Mouse (Mus musculus) bone marrow, adult 2 months (tissue): ENCODE results near the gene Pecam1. TPM values are rescaled to one million over a fixed set of nuclear protein-coding genes. Genes with fewer than 3 reads are reported as not detected.

ENCODE experiments used
- H3K27ac ChIP-seq: fragments of 200-500 bp; 2 replicates; pipeline ENCODE4 v1.5.1; 2012; ENCODE audit warnings: low read depth, mild to moderate bottlenecking, control low read depth, inconsistent platforms, low read length; ENCODE audit not compliant: control insufficient read depth, poor library complexity, insufficient read depth
- H3K4me1 ChIP-seq: fragments of 200-500 bp; 2 replicates; pipeline ENCODE4 v1.6.1; 2011; ENCODE audit warnings: low read length; ENCODE audit not compliant: control insufficient read depth, insufficient read depth
- H3K4me3 ChIP-seq: fragments of 200-500 bp; replicated peaks from 2 replicates; pipeline ENCODE3; 2011; ENCODE audit warnings: mild to moderate bottlenecking, low read depth, low read length, control low read depth; ENCODE audit not compliant: control insufficient read depth
- CTCF ChIP-seq: fragments of 200-500 bp; IDR thresholded peaks from 2 replicates; pipeline ENCODE4 v1.5.1; 2011; ENCODE audit warnings: low read length, control low read depth; ENCODE audit not compliant: control insufficient read depth, insufficient read depth
- POLR2A ChIP-seq: fragments of 200-500 bp; IDR thresholded peaks from 2 replicates; pipeline ENCODE4 v1.6.1; 2011; ENCODE audit warnings: low read depth, mild to moderate bottlenecking, control low read depth, low read length, borderline replicate concordance; ENCODE audit not compliant: control insufficient read depth
- WGBS: fragments of 180-500 bp; shearing (Covaris S2); methylation state at CpG from one replicate; pipeline ENCODE4 v1.1.7; 2018; 5-methylcytosine and 5-hydroxymethylcytosine counted together
- polyA plus RNA-seq: library from polyadenylated mRNA; stranded (reverse); fragments of >200 nt; gene quantifications from 2 replicates; pipeline ENCODE4 v1.2.4, GENCODE M21; 2011; ENCODE audit warnings: low replicate concordance; ENCODE audit not compliant: missing spikeins, insufficient read depth, insufficient read length

The Pecam1 gene
- polyA plus RNA-seq = 21.7 and 33.5 TPM in 2 replicates

- 5% methylated on average over 13 of the region's 13 CpGs for WGBS
- peaks cover 6% of the 10 kb centered on the region; the same call in 1 of the 2 replicates for H3K4me1 ChIP-seq
- peak within 1 kb of the TSS; percentile 89 for H3K4me3 ChIP-seq
- TF ChIP-seq POLR2A = no peak
- no peak for TF ChIP-seq CTCF
- peak within 1 kb of the TSS; percentile 93 for H3K27ac ChIP-seq
Measured at GRCm38 (mm10) chr11:106750121-106750751, at the start of gene Pecam1. Gene Pecam1 (minus strand): TSS chr11:106750628.

GRCm38 (mm10) chr11:106795679-106796078 lies 45.3 kb upstream of the Pecam1 start:
- no peaks in the 10 kb centered on the region; the same call in 1 of the 2 replicates for H3K4me1 ChIP-seq
- no peak for TF ChIP-seq POLR2A
- no peak for TF ChIP-seq CTCF
- no peak overlapping the region for H3K27ac ChIP-seq
- no peak overlapping the region for H3K4me3 ChIP-seq
- WGBS = 69% methylated on average over 9 of the region's 9 CpGs

GRCm38 (mm10) chr11:106793846-106794245 lies 43.4 kb upstream of the Pecam1 start:
- no peak overlapping the region for H3K4me3 ChIP-seq
- H3K27ac ChIP-seq = no peak overlapping the region
- TF ChIP-seq POLR2A = no peak
- peak; percentile 42; the same call in 1 of the 2 replicates for TF ChIP-seq CTCF
- peaks cover 2% of the 10 kb centered on the region; the same call in 1 of the 2 replicates for H3K4me1 ChIP-seq
- 67% methylated on average over 4 of the region's 4 CpGs for WGBS

GRCm38 (mm10) chr11:106789649-106790048 lies 39.2 kb upstream of the Pecam1 start:
- TF ChIP-seq CTCF = no peak
- no peak for TF ChIP-seq POLR2A
- H3K4me1 ChIP-seq = peaks cover 2% of the 10 kb centered on the region; the same call in 1 of the 2 replicates
- peak overlapping the region; percentile 86 for H3K4me3 ChIP-seq
- under 1% methylated on average over 6 of the region's 6 CpGs for WGBS
- peak overlapping the region; percentile 99 for H3K27ac ChIP-seq

- WGBS = under 1% methylated on average over 58 of the region's 58 CpGs
- Histone ChIP-seq H3K27ac (peak within 1 kb of the TSS; percentile 99), H3K4me3 (peak within 1 kb of the TSS; percentile 88), H3K4me1 (peaks cover 2% of the 10 kb centered on the region; the same call in 1 of the 2 replicates)
- peak; percentile 40; the same call in 1 of the 2 replicates for TF ChIP-seq CTCF
- TF ChIP-seq POLR2A = peak; percentile 84
Measured at GRCm38 (mm10) chr11:106788775-106789459, 38.5 kb upstream of the Pecam1 start, which contains the start of the genes Ddx5 and Cep95. Gene Ddx5 (minus strand): TSS chr11:106789185. Gene Cep95 (plus strand): TSS chr11:106789252.

- H3K4me1 ChIP-seq = peaks cover 2% of the 10 kb centered on the region; the same call in 1 of the 2 replicates
- under 1% methylated on average over 78 of the region's 79 CpGs for WGBS
- TF ChIP-seq POLR2A = peak; percentile 99
- no peak for TF ChIP-seq CTCF
- H3K4me3 ChIP-seq = peak overlapping the region; percentile 88
- H3K27ac ChIP-seq = peak overlapping the region; percentile 99
Measured at GRCm38 (mm10) chr11:106788026-106788774, 37.8 kb upstream of the Pecam1 start.

GRCm38 (mm10) chr11:106787131-106788025 lies 37.0 kb upstream of the Pecam1 start:
- WGBS = under 1% methylated on average over 65 of the region's 65 CpGs
- Histone ChIP-seq H3K4me3 (peak overlapping the region; percentile 88), H3K27ac (peak overlapping the region; percentile 99), H3K4me1 (peaks cover 2% of the 10 kb centered on the region; the same call in 1 of the 2 replicates)
- no peak for TF ChIP-seq CTCF
- TF ChIP-seq POLR2A = peak; percentile 54; the same call in 1 of the 2 replicates

GRCm38 (mm10) chr11:106785043-106785442 lies 34.6 kb upstream of the Pecam1 start:
- no peak overlapping the region for H3K4me3 ChIP-seq
- peaks cover 2% of the 10 kb centered on the region; the same call in 1 of the 2 replicates for H3K4me1 ChIP-seq
- TF ChIP-seq POLR2A (no peak), CTCF (no peak)
- 51% methylated on average over 1 of the region's 1 CpGs for WGBS
- no peak overlapping the region for H3K27ac ChIP-seq
